Mouse (Mus musculus) left cerebral cortex, adult 9 months (tissue): ENCODE measurements around the gene Comt.

Experiments used
- DNase-seq, 2 experiments: peaks; one replicate each; pipeline ENCODE4 v3.0.0; 2022; ENCODE audit warnings: low spot score in 2 of 2

Gene Comt

GRCm38 (mm10) chr16:18357977-18358376 lies 68.7 kb downstream of the Comt start:
- no peak for DNase-seq

GRCm38 (mm10) chr16:18356961-18357360 lies 69.7 kb downstream of the Comt start:
- DNase-seq = no peak
